In genomic region chr13:43820071-43820470, GRCm38 (mm10) we compare ENCODE assay signal across 33 mouse cellular contexts.
"Had no signal": no experiment of that assay in that cellular context is flagged by ENCODE, and none has a peak within 500 bp of the region (broad histone marks: within the 10 kb centered on the region; RNA-seq: fewer than 3 reads in every experiment).

No protein-coding gene starts in this region.

- H3K27ac ChIP-seq: heart, embryonic 10.5 days; heart, embryonic 13.5 days; heart, embryonic 15.5 days; hindbrain, embryonic 10.5 days; hindbrain, embryonic 12.5 days; hindbrain, embryonic 13.5 days; hindbrain, embryonic 14.5 days; hindbrain, embryonic 15.5 days; hindbrain, postnatal 0 days; kidney, embryonic 15.5 days; kidney, postnatal 0 days; layer of hippocampus, adult 2 months; left cerebral cortex, adult 2 months had no signal

- ATAC-seq: hindbrain, embryonic 16.5 days; hindbrain, postnatal 0 days; inflammation-experienced regulatory T-cells, adult 6 months had no signal

- H3K27me3 ChIP-seq: heart, embryonic 12.5 days; heart, embryonic 13.5 days; heart, embryonic 15.5 days; hindbrain, embryonic 12.5 days; hindbrain, embryonic 13.5 days; hindbrain, embryonic 15.5 days; kidney, embryonic 15.5 days had no signal

- H3K36me3 ChIP-seq: heart, embryonic 10.5 days; heart, embryonic 12.5 days; heart, embryonic 13.5 days; heart, embryonic 15.5 days; hindbrain, embryonic 10.5 days; hindbrain, embryonic 12.5 days; hindbrain, embryonic 13.5 days; hindbrain, embryonic 15.5 days; kidney, embryonic 15.5 days had no signal

- H3K4me3 ChIP-seq: heart, embryonic 10.5 days; heart, embryonic 12.5 days; heart, embryonic 13.5 days; heart, embryonic 15.5 days; hindbrain, embryonic 10.5 days; hindbrain, embryonic 12.5 days; hindbrain, embryonic 13.5 days; hindbrain, embryonic 15.5 days; kidney, embryonic 15.5 days; layer of hippocampus, adult 2 months; left cerebral cortex, adult 2 months had no signal

- DNase-seq: heart, postnatal 10 days; heart, postnatal 14 days; heart, postnatal 36 days; heart, postnatal 4 days; kidney, adult 11 months; kidney, adult 18-20 months; kidney, adult 2 months; kidney, adult 8-10 months; kidney, adult 9 months; kidney, postnatal 10 days; kidney, postnatal 14 days; kidney, postnatal 25 days; kidney, postnatal 36 days; kidney, postnatal 4 days; layer of hippocampus, adult 9-11 months; layer of hippocampus, postnatal 36 days had no signal

- H3K9me3 ChIP-seq: heart, embryonic 10.5 days; heart, embryonic 15.5 days; hindbrain, embryonic 12.5 days; hindbrain, embryonic 13.5 days; hindbrain, embryonic 15.5 days; kidney, embryonic 15.5 days had no signal

- H3K4me1 ChIP-seq: heart, embryonic 10.5 days; heart, embryonic 12.5 days; heart, embryonic 13.5 days; heart, embryonic 15.5 days; hindbrain, embryonic 10.5 days; hindbrain, embryonic 12.5 days; hindbrain, embryonic 13.5 days; hindbrain, embryonic 15.5 days; kidney, embryonic 15.5 days had no signal

- H3K4me2 ChIP-seq: heart, embryonic 11.5 days; heart, embryonic 12.5 days; heart, embryonic 13.5 days; heart, embryonic 15.5 days; hindbrain, embryonic 12.5 days; hindbrain, embryonic 13.5 days; hindbrain, embryonic 14.5 days; hindbrain, embryonic 15.5 days; kidney, embryonic 15.5 days had no signal

- H3K9ac ChIP-seq: heart, embryonic 12.5 days; heart, embryonic 13.5 days; heart, embryonic 15.5 days; hindbrain, embryonic 12.5 days; hindbrain, embryonic 13.5 days; hindbrain, embryonic 14.5 days; hindbrain, embryonic 15.5 days; kidney, embryonic 15.5 days had no signal
